Mouse (Mus musculus) kidney, embryonic 14.5 days (tissue): ENCODE measurements around the gene Nkap. TPM values are rescaled to one million over a fixed set of nuclear protein-coding genes. Genes with fewer than 3 reads are reported as not detected.

ENCODE experiments used
- ATAC-seq: fragments of 200-750 bp; cut with Nextera tagmentation; 2 replicates; pipeline ENCODE4 v1.8.0; 2017; ENCODE audit warnings: moderate number of reproducible peaks, mild to moderate bottlenecking, moderate TSS enrichment, moderate library complexity; ENCODE audit not compliant: low FRiP score, low TSS enrichment
- H3K27ac ChIP-seq: fragments of 300-500 bp; sonication (generic); 2 replicates; pipeline ENCODE4 v1.5.1; 2014; ENCODE audit warnings: low read depth, mild to moderate bottlenecking, low read length, moderate library complexity, mixed read lengths
- H3K27me3 ChIP-seq: fragments of 300-500 bp; sonication (generic); 2 replicates; pipeline ENCODE4 v1.6.1; 2014; ENCODE audit warnings: mild to moderate bottlenecking, low read length; ENCODE audit not compliant: control insufficient read depth, insufficient read depth
- H3K36me3 ChIP-seq: fragments of 300-500 bp; sonication (generic); 2 replicates; pipeline ENCODE4 v1.6.1; 2014; ENCODE audit warnings: low read length, mixed read lengths; ENCODE audit not compliant: control insufficient read depth, insufficient read depth
- H3K4me1 ChIP-seq: fragments of 300-500 bp; sonication (generic); 2 replicates; pipeline ENCODE4 v1.6.1; 2014; ENCODE audit warnings: low read length, mixed read lengths; ENCODE audit not compliant: control insufficient read depth, insufficient read depth
- H3K4me2 ChIP-seq: fragments of 300-500 bp; sonication (generic); replicated peaks from 2 replicates; pipeline ENCODE4 v1.6.1; 2014; ENCODE audit warnings: low read depth, mild to moderate bottlenecking, low read length
- H3K4me3 ChIP-seq: fragments of 300-500 bp; sonication (generic); 2 replicates; pipeline ENCODE4 v1.5.1; 2014; ENCODE audit warnings: mild to moderate bottlenecking, low read length
- H3K9ac ChIP-seq: fragments of 300-500 bp; sonication (generic); 2 replicates; pipeline ENCODE4 v1.6.1; 2014; ENCODE audit warnings: low read depth, mild to moderate bottlenecking, low read length, moderate library complexity
- H3K9me3 ChIP-seq: fragments of 300-500 bp; sonication (generic); 2 replicates; pipeline ENCODE4 v1.6.1; 2016; ENCODE audit warnings: low read length; ENCODE audit not compliant: control insufficient read depth
- WGBS: fragments of 180-500 bp; shearing (Covaris S2); extraction: QIAGEN DNeasy Blood & Tissue Kit; methylation state at CpG from one replicate; pipeline ENCODE4 v1.1.7; 2014; 5-methylcytosine and 5-hydroxymethylcytosine counted together
- polyA plus RNA-seq: library from polyadenylated mRNA; unstranded; fragments of >200 nt; fragmentation: Nextera tagmentation; extraction: Ambion mirVana; gene quantifications from 2 replicates; pipeline ENCODE4 v1.2.1, GENCODE M21; 2014

Gene Nkap
- polyA plus RNA-seq, 1 experiment from 2014 or later = 21.1 TPM

DNA sequence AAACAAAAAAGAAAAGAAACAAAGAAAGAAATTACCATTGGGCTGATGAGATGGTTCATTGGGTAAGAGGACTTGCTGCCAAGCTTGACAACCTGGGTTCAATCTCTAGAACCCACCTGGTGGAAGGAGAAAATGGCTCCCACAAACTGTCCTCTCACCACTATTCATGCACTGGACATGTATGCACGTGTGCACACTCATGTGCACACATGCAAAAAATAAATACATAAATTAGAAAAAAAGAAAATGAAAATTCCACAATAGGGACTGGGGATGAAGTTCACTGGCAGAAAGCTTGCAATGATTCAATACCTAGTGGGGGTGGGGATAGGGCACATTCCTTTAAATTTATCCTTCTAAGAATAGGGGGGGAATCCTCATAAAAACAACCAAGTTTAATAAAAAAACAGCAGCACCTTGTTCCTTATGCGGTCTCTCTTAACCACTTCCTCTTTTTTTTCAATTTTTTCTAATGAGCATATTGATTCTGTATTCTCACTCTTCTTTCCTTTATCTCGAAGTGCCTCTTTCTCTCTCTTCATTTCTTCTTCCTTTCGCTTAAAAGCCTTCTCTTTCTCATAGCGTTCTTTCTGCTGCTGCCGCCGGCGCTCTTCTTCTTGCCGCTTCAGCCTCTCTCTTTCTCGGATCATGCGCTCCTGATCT, 31.4 kb upstream of the Nkap start:
- Histone ChIP-seq H3K27me3 (no peaks in the 10 kb centered on the region), H3K9ac (no peak overlapping the region), H3K36me3 (peaks cover 2% of the 10 kb centered on the region; the same call in 1 of the 2 replicates), H3K4me3 (no peak overlapping the region), H3K4me2 (no peak overlapping the region), H3K27ac (no peak overlapping the region), H3K9me3 (no peaks in the 10 kb centered on the region), H3K4me1 (no peaks in the 10 kb centered on the region)
- ATAC-seq = no peak
- 92% methylated on average over 11 of the region's 11 CpGs for WGBS

DNA sequence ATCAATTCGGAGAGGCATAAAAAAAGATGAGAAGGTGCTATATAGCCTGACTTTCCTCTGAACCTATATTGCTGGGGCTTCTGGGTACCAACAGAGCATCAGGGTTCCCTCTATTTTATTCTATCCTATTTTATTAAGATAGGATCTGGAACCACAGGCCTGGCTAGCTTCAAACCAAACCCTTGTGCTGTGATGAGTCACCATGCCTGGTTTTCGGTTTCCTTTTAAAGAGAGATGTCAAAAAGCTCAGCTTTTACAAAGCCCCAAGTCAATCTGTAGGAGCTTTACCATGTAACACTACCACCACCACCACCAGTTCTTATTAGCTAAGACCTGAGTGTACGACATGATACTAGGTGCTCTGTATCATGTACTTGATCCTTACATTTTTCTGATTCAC, 27.9 kb upstream of the Nkap start:
- ATAC-seq = no peak
- peaks cover 2% of the 10 kb centered on the region; the same call in 1 of the 2 replicates for H3K36me3 ChIP-seq

DNA sequence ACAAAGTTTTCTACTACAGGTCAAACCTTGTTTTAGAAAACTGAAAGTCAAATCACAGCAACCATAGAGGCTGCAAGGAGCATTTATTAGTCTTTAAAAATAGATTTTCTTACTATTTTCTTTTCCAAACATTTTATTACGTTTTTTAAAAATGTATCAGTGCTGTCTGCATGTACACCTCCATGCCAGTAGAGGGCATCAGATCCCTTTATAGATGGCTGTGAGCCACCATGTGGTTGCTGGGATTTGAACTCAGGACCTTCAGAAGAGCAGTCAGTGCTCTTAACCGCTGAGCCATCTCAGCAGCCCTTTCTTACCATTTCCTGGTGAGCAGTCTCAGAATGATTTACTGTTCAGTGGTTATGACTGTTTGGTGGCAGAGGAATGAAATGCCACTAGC, 22.8 kb upstream of the Nkap start:
- no peaks in the 10 kb centered on the region for H3K9me3 ChIP-seq
- no peak overlapping the region for H3K4me3 ChIP-seq
- WGBS = 79% methylated on average over 2 of the region's 2 CpGs
- no peak overlapping the region for H3K9ac ChIP-seq
- no peaks in the 10 kb centered on the region for H3K27me3 ChIP-seq
- H3K36me3 ChIP-seq = no peaks in the 10 kb centered on the region; the same call in 1 of the 2 replicates
- H3K4me1 ChIP-seq = no peaks in the 10 kb centered on the region
- no peak overlapping the region for H3K4me2 ChIP-seq
- ATAC-seq = no peak
- no peak overlapping the region for H3K27ac ChIP-seq

More for the DNA sequence above, 27.9 kb upstream of the Nkap start:
- Histone ChIP-seq H3K4me2 (no peak overlapping the region), H3K9me3 (no peaks in the 10 kb centered on the region), H3K4me1 (no peaks in the 10 kb centered on the region), H3K27me3 (no peaks in the 10 kb centered on the region), H3K4me3 (no peak overlapping the region), H3K9ac (no peak overlapping the region), H3K27ac (no peak overlapping the region)
- 86% methylated on average over 3 of the region's 3 CpGs for WGBS

DNA sequence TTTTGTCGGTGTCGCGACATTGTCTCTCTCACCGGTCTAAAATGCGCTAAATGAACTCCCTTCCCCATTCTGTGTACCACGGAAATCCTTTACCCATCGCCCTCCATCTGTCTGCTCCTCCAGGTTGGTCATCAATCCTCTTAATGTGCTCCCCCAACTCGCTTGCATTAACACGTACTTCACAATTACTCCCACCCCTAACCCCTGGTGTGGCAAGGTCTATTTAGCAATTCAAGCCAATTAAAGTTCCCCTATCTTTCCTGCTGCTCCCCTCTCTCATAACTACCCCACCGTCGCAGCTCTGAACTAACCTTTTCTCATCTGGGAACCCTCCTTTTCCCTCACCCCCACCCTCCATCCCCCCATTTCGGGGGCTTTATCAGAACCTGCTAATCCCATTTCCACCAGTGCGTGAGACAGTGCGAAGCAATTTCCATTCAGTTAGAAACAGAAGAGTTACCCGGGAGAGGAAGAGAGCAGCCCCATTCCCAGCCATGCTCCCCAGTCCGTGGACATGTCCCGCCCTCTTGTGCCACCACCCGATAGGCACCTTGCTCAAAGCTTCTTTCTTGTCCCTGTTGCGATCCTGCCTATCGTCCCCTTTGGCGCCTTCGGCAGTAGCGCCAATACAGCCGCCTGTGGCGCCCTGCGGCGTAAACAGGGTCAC, 16.9 kb upstream of the Nkap start:
- no peaks in the 10 kb centered on the region for H3K4me1 ChIP-seq
- peak overlapping the region; percentile 57 for H3K4me2 ChIP-seq
- no peaks in the 10 kb centered on the region for H3K27me3 ChIP-seq
- H3K36me3 ChIP-seq = no peaks in the 10 kb centered on the region
- peak overlapping the region; percentile 61 for H3K9ac ChIP-seq
- no peaks in the 10 kb centered on the region for H3K9me3 ChIP-seq
- peak overlapping the region; percentile 76 for H3K27ac ChIP-seq
- ATAC-seq = peak; percentile 84
- H3K4me3 ChIP-seq = peak overlapping the region; percentile 55
- WGBS = 26% methylated on average over 27 of the region's 27 CpGs

DNA sequence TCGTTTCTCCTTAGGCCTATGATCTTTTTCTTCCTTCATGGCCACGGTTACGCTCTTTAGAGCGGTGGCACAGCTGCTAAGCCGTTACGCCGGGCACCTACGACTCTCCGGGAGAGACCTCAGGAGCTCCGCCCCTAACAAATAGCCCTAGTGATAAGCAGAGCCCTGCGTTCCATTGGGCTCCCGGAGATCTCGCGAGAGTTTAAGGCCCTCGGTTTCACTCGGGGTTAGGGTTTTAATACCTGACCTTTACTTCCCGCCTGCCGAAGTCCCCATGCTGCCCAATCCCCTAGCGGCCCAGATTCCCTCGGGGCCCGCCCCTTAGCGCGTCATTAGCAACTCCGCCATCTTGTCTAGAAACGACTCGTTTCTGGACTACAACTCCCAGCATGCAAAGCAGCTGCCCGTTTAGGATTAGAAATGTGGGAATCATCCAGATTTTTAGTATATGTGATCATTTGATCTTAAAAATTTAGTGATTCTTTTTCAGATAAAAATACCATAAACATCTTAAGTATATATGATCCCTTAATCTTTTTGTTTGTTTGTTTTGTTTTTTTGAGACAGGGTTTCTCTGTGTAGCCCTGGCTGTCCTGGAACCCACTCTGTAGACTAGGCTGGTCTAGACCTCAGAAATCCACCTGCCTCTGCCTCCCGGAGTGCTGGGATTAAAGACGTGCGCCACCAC, 16.3 kb upstream of the Nkap start, which contains the start of gene Upf3b:
Upf3b (minus strand) TSS at position 130 of the 688 bp plus-strand sequence.
- ATAC-seq = peak; percentile 98
- peak within 1 kb of the TSS; percentile 55 for H3K4me3 ChIP-seq
- H3K27me3 ChIP-seq = no peaks in the 10 kb centered on the region
- no peaks in the 10 kb centered on the region for H3K4me1 ChIP-seq
- H3K27ac ChIP-seq = peak within 1 kb of the TSS; percentile 76
- peak within 1 kb of the TSS; percentile 57 for H3K4me2 ChIP-seq
- no peaks in the 10 kb centered on the region for H3K36me3 ChIP-seq
- H3K9me3 ChIP-seq = no peaks in the 10 kb centered on the region
- 26% methylated on average over 30 of the region's 30 CpGs for WGBS
- peak within 1 kb of the TSS; percentile 61 for H3K9ac ChIP-seq

DNA sequence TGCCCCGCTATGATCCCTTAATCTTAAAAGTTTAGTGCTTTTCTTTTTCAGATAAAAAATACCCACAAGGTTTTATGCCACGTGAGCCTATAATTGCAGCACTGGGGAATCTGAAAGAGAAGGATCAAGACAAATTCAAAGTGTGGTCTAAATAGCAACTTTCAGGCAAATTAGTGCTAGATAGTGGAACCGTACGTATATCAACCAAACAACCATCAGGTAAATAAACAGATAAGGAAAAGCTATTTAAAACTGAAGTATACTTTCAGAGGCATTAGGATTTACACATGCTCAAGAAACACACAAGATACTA, 15.8 kb upstream of the Nkap start:
- Histone ChIP-seq H3K36me3 (no peaks in the 10 kb centered on the region), H3K27ac (no peak overlapping the region), H3K9ac (no peak overlapping the region), H3K4me2 (no peak overlapping the region), H3K4me3 (no peak overlapping the region), H3K27me3 (no peaks in the 10 kb centered on the region), H3K9me3 (no peaks in the 10 kb centered on the region), H3K4me1 (no peaks in the 10 kb centered on the region)
- 81% methylated on average over 4 of the region's 4 CpGs for WGBS
- no peak for ATAC-seq

DNA sequence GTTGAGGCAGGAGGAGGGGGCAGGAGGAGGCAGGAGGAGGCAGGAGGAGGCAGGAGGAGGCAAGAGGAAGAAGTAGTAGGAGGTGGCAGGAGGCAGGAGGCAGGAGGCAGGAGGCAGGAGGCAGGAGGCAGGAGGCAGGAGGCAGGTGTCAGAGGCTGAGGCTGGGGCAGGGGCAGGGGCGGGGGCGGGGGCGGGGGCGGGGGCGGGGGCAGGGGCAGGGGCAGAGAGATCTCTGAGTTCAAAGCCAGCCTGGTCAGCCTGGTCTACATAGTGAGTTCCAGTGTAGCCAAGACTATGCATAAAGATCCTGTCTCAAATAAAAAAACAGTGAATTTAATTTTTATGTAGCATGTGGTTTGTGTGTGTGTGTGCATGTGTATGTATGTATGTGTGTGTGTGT, 9.5 kb upstream of the Nkap start:
- Histone ChIP-seq H3K4me3 (no peak overlapping the region), H3K9ac (no peak overlapping the region), H3K27me3 (no peaks in the 10 kb centered on the region), H3K4me1 (no peaks in the 10 kb centered on the region), H3K4me2 (no peak overlapping the region), H3K9me3 (no peaks in the 10 kb centered on the region), H3K27ac (no peak overlapping the region), H3K36me3 (no peaks in the 10 kb centered on the region)
- ATAC-seq = no peak
- WGBS = no CpG with 5 or more reads among the region's 5 CpGs

DNA sequence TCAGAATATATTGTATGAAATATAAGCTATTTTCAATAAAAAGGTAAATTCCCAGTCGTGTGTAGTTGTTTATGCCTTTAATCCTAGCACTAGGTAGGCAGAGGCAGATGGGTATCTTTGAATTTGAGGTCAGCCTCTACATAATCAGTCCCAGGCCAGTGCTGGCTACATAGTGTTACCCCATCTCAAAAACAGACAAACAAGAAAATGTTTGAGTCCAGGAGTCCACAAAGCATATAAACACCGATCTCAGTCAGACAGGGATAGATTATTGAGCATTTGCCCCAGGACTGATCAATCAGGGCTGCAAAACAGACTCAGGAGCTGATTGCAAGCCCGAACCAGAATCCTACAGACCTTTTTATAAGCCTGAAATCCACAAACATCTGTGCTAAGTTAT, 7.0 kb upstream of the Nkap start:
- H3K9me3 ChIP-seq = no peaks in the 10 kb centered on the region
- H3K4me1 ChIP-seq = no peaks in the 10 kb centered on the region
- no peak for ATAC-seq
- 67% methylated on average over 3 of the region's 3 CpGs for WGBS
- H3K4me3 ChIP-seq = no peak overlapping the region
- no peak overlapping the region for H3K9ac ChIP-seq
- no peak overlapping the region for H3K4me2 ChIP-seq
- H3K36me3 ChIP-seq = no peaks in the 10 kb centered on the region
- H3K27ac ChIP-seq = no peak overlapping the region
- no peaks in the 10 kb centered on the region for H3K27me3 ChIP-seq

DNA sequence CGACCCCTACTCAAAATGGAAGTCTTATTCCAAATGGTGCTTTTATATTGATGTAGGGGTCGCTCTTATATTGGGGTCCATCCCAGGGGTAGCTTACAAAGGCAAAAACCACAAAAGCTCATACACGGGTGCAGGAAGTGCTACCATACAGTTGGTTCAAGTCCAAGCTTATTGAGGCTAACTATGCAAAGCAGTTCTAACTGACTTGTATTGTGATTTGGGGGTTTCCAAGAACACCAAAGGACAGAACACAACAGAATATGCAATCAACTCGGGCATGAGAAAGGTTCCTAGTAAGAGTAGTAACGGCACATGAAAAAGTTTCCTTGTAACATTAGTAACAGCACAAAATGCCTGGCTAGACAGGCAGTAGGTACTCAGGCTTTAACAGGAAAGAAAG, 6.4 kb upstream of the Nkap start:
- ATAC-seq = no peak
- whole genome bisulfite sequencing = 78% methylated on average over 5 of the region's 5 CpGs

More for the DNA sequence above, 6.4 kb upstream of the Nkap start:
- no peak overlapping the region for H3K9ac ChIP-seq
- no peaks in the 10 kb centered on the region for H3K9me3 ChIP-seq
- no peak overlapping the region for H3K4me2 ChIP-seq
- no peak overlapping the region for H3K4me3 ChIP-seq
- H3K36me3 ChIP-seq = no peaks in the 10 kb centered on the region
- no peak overlapping the region for H3K27ac ChIP-seq
- no peaks in the 10 kb centered on the region for H3K27me3 ChIP-seq
- no peaks in the 10 kb centered on the region for H3K4me1 ChIP-seq
